Mouse (Mus musculus) stomach, embryonic 14.5 days (tissue): ENCODE measurements around the gene Gm49721. TPM values are rescaled to one million over a fixed set of nuclear protein-coding genes. Genes with fewer than 3 reads are reported as not detected.
"Not testable (repeated sequence)": the region's sequence is repeated elsewhere in the genome, so short reads cannot be mapped to it uniquely, and the experiment has no call there.

Experiments used
- ATAC-seq: fragments of 200-750 bp; cut with Nextera tagmentation; 2 replicates; pipeline ENCODE4 v1.8.0; 2017; ENCODE audit warnings: low read depth, moderate TSS enrichment; ENCODE audit not compliant: insufficient number of reproducible peaks, insufficient read depth, low FRiP score
- H3K27ac ChIP-seq: fragments of 300-500 bp; sonication (generic); 2 replicates; pipeline ENCODE4 v1.5.1; 2014; ENCODE audit warnings: mild to moderate bottlenecking, low read length, moderate library complexity, mixed read lengths
- H3K27me3 ChIP-seq: fragments of 300-500 bp; sonication (generic); 2 replicates; pipeline ENCODE4 v1.6.1; 2014; ENCODE audit warnings: low read length, control low read depth, mixed read lengths; ENCODE audit not compliant: control insufficient read depth, insufficient read depth
- H3K36me3 ChIP-seq: fragments of 300-500 bp; sonication (generic); 2 replicates; pipeline ENCODE4 v1.6.1; 2014; ENCODE audit warnings: mild to moderate bottlenecking, control low read depth, low read length, moderate library complexity, mixed read lengths; ENCODE audit not compliant: control insufficient read depth, insufficient read depth
- H3K4me1 ChIP-seq: fragments of 300-500 bp; sonication (generic); 2 replicates; pipeline ENCODE4 v1.6.1; 2014; ENCODE audit warnings: low read length, control low read depth, mixed read lengths; ENCODE audit not compliant: control insufficient read depth, insufficient read depth
- H3K4me2 ChIP-seq: fragments of 300-500 bp; sonication (generic); replicated peaks from 2 replicates; pipeline ENCODE4 v1.6.1; 2014; ENCODE audit warnings: low read depth, low read length, control low read depth
- H3K4me3 ChIP-seq: fragments of 300-500 bp; sonication (generic); 2 replicates; pipeline ENCODE4 v1.5.1; 2014; ENCODE audit warnings: low read depth, low read length, control low read depth
- H3K9ac ChIP-seq: fragments of 300-500 bp; sonication (generic); replicated peaks from 2 replicates; pipeline ENCODE4 v1.6.1; 2014; ENCODE audit warnings: low read depth, mild to moderate bottlenecking, control low read depth, low read length, moderate library complexity, mixed read lengths
- H3K9me3 ChIP-seq: fragments of 300-500 bp; sonication (generic); 2 replicates; pipeline ENCODE4 v1.6.1; 2016; ENCODE audit warnings: low read depth, low read length, control low read depth; ENCODE audit not compliant: control insufficient read depth
- WGBS: fragments of 180-500 bp; shearing (Covaris S2); extraction: QIAGEN DNeasy Blood & Tissue Kit; methylation state at CpG from one replicate; pipeline ENCODE4 v1.1.7; 2014; 5-methylcytosine and 5-hydroxymethylcytosine counted together
- polyA plus RNA-seq: library from polyadenylated mRNA; unstranded; fragments of >200 nt; fragmentation: Nextera tagmentation; extraction: Ambion mirVana; gene quantifications from 2 replicates; pipeline ENCODE4 v1.2.1, GENCODE M21; 2014

Gm49721 gene
- polyA plus RNA-seq, 1 experiment from 2014 or later, result 0.42 TPM

DNA sequence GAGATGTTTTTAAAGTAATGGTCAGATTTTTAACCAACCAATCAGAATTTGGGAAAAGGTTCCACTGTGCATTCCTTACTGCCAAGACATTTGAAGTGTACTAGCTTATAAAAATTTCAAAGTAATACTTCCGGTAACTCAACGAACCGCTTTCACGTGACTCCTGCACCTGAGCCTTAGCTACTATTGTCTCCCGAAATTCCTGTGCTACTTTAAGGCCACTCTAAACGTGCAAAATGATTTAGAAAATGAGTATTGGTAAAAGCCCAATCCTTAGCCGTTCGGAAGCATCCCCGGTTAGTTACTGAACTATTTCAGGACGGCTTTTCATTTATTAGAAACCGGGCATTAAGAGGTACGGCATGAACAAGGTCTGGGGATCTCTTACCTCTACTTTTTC is 18.4 kb upstream of the Gm49721 start:
- H3K9me3 ChIP-seq, H3K4me1 ChIP-seq, H3K27ac ChIP-seq, H3K27me3 ChIP-seq, ATAC-seq, H3K36me3 ChIP-seq, H3K9ac ChIP-seq: not testable (repeated sequence)
- Histone ChIP-seq H3K4me3 (peak overlapping the region; percentile 37), H3K4me2 (peak overlapping the region; percentile 35)
- under 1% methylated on average over 12 of the region's 12 CpGs for WGBS

DNA sequence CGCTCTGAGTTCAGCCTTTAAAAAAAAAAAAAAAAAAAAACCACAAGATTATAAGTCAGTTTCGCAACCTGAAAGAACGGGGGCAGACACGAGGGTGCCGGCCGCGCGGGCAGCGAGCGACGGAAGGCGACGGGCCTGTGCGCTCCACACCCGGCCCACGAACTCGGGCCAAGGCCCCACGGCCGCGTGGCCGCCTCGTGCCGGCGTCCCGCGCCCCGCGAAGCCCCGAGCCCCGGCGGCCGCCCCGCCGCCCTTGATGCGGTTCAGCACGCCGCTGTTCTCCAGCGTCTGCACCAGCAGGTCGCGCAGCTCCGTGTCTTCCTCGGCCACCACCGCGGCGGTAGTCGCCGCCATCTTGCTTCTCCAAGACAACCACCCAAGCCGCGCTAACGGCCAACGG is 17.9 kb upstream of the Gm49721 start, which contains the start of gene Tagap1:
Gene Tagap1 (minus strand): TSS at position 381 of the 400 bp plus-strand sequence.
- H3K9me3 ChIP-seq, H3K27me3 ChIP-seq, H3K36me3 ChIP-seq, H3K4me1 ChIP-seq, ATAC-seq, H3K27ac ChIP-seq, H3K9ac ChIP-seq: not testable (repeated sequence)
- 1% methylated on average over 32 of the region's 51 CpGs for WGBS
- H3K4me3 ChIP-seq, result peak within 1 kb of the TSS; percentile 37
- peak within 1 kb of the TSS; percentile 35 for H3K4me2 ChIP-seq

- ATAC-seq, result peak; percentile 96
- H3K9me3 ChIP-seq, H3K36me3 ChIP-seq, H3K9ac ChIP-seq, H3K27ac ChIP-seq, H3K27me3 ChIP-seq, H3K4me1 ChIP-seq: not testable (repeated sequence)
- H3K4me3 ChIP-seq, result peak overlapping the region; percentile 37
- 0 out of 2 replicates have a peak overlapping the region, but pooled peaks have one; percentile 23 for H3K4me2 ChIP-seq
- WGBS, result under 1% methylated on average over 13 of the region's 48 CpGs
Measured at GRCm38 (mm10) chr17:6961181-6962000, 17.3 kb upstream of the Gm49721 start.

- not testable (repeated sequence) for H3K27ac ChIP-seq, H3K4me1 ChIP-seq, H3K27me3 ChIP-seq, ATAC-seq, H3K4me3 ChIP-seq, H3K9ac ChIP-seq, H3K9me3 ChIP-seq, H3K4me2 ChIP-seq, H3K36me3 ChIP-seq
- 74% methylated on average over 3 of the region's 6 CpGs for WGBS
Measured at GRCm38 (mm10) chr17:6962339-6962738, 16.4 kb upstream of the Gm49721 start.

GRCm38 (mm10) chr17:6962936-6963335 is 15.8 kb upstream of the Gm49721 start:
- H3K4me2 ChIP-seq, H3K36me3 ChIP-seq, ATAC-seq, H3K4me3 ChIP-seq, H3K9ac ChIP-seq, H3K27ac ChIP-seq, H3K27me3 ChIP-seq, H3K4me1 ChIP-seq, H3K9me3 ChIP-seq: not testable (repeated sequence)
- WGBS, result 64% methylated on average over 4 of the region's 4 CpGs

GRCm38 (mm10) chr17:6965364-6965763 is 13.3 kb upstream of the Gm49721 start:
- not testable (repeated sequence) for H3K4me2 ChIP-seq, H3K4me3 ChIP-seq, ATAC-seq, H3K27ac ChIP-seq, H3K27me3 ChIP-seq, H3K9ac ChIP-seq, H3K36me3 ChIP-seq, H3K4me1 ChIP-seq, H3K9me3 ChIP-seq
- WGBS, result 11% methylated on average over 5 of the region's 6 CpGs

GRCm38 (mm10) chr17:6967673-6968072 is 11.0 kb upstream of the Gm49721 start:
- not testable (repeated sequence) for H3K27ac ChIP-seq, H3K9me3 ChIP-seq, ATAC-seq, H3K4me2 ChIP-seq, H3K9ac ChIP-seq, H3K36me3 ChIP-seq, H3K27me3 ChIP-seq, H3K4me3 ChIP-seq, H3K4me1 ChIP-seq
- WGBS, result 33% methylated on average over 1 of the region's 1 CpGs

GRCm38 (mm10) chr17:6970334-6970733 is 8.4 kb upstream of the Gm49721 start, which contains the start of gene Rnaset2b:
Gene Rnaset2b, plus strand, starts transcription at chr17:6970634.
- not testable (repeated sequence) for ATAC-seq, H3K9me3 ChIP-seq, H3K9ac ChIP-seq, H3K36me3 ChIP-seq, H3K4me2 ChIP-seq, H3K4me3 ChIP-seq, H3K27ac ChIP-seq, H3K4me1 ChIP-seq, H3K27me3 ChIP-seq
- WGBS, result no CpG with 5 or more reads among the region's 8 CpGs

DNA sequence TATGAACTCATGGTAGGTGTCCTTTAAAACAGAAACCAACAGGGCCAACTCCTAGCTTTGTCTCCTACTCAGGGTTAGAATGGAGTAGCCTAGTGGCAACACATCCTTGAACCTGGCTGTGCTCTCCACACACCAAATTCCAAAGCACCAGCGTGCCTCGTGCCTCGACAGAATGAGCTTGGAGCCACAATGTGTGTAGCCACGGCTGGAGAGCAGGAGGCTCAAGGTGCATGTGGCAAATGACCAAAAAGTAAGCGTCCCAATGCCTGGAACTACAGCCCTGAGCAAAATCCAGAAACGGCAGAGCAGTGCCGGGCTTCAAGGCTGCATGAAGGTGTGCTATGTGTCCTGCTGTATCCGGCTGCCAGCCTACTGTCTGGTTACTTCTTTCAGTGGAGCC is 7.5 kb upstream of the Gm49721 start:
- H3K36me3 ChIP-seq, H3K4me1 ChIP-seq, H3K9ac ChIP-seq, H3K4me3 ChIP-seq, H3K4me2 ChIP-seq, H3K9me3 ChIP-seq, H3K27me3 ChIP-seq, ATAC-seq, H3K27ac ChIP-seq: not testable (repeated sequence)
- 81% methylated on average over 8 of the region's 8 CpGs for WGBS
